Mouse (Mus musculus): ENCODE data around the gene Lamc3. TPM values are rescaled to one million over a fixed set of nuclear protein-coding genes. Genes with fewer than 3 reads are reported as not detected.

Gene Lamc3
- polyA plus RNA-seq, 1 experiment from 2014 or later: 0.60 TPM

GRCm38 (mm10) chr2:31962501-31963224, 75.6 kb downstream of the Lamc3 start:
- peak; percentile 72 for ATAC-seq
- 81% methylated on average over 8 of the region's 8 CpGs for WGBS
- H3K27ac ChIP-seq: peak overlapping the region; percentile 17; the same call in 1 of the 2 replicates

GRCm38 (mm10) chr2:31963491-31963890, 76.4 kb downstream of the Lamc3 start:
- H3K9ac ChIP-seq: no peak overlapping the region
- no peaks in the 10 kb centered on the region for H3K36me3 ChIP-seq
- peaks cover 4% of the 10 kb centered on the region; the same call in 1 of the 2 replicates for H3K4me1 ChIP-seq (replicated peaks)
- H3K4me2 ChIP-seq (replicated peaks): no peak overlapping the region
- 0 out of 2 replicates have a peak, but pooled peaks have one; percentile 27 for ATAC-seq
- 78% methylated on average over 7 of the region's 7 CpGs for WGBS
- H3K27ac ChIP-seq: no peak overlapping the region
- no peaks in the 10 kb centered on the region for H3K27me3 ChIP-seq (replicated peaks)
- no peak overlapping the region for H3K4me3 ChIP-seq (replicated peaks)
- H3K9me3 ChIP-seq: no peaks in the 10 kb centered on the region

More at GRCm38 (mm10) chr2:31962501-31963224, 75.6 kb downstream of the Lamc3 start:
- Histone ChIP-seq H3K9ac (no peak overlapping the region), H3K36me3 (no peaks in the 10 kb centered on the region), H3K4me2 (replicated peaks) (no peak overlapping the region), H3K27me3 (replicated peaks) (no peaks in the 10 kb centered on the region), H3K9me3 (no peaks in the 10 kb centered on the region), H3K4me1 (replicated peaks) (peaks cover 4% of the 10 kb centered on the region; the same call in 1 of the 2 replicates), H3K4me3 (replicated peaks) (no peak overlapping the region)

- WGBS: 80% methylated on average over 3 of the region's 3 CpGs
- no peak for ATAC-seq
- Histone ChIP-seq H3K27ac (no peak overlapping the region), H3K9ac (no peak overlapping the region), H3K36me3 (no peaks in the 10 kb centered on the region), H3K4me3 (replicated peaks) (no peak overlapping the region), H3K9me3 (no peaks in the 10 kb centered on the region), H3K4me2 (replicated peaks) (no peak overlapping the region), H3K27me3 (replicated peaks) (no peaks in the 10 kb centered on the region), H3K4me1 (replicated peaks) (peaks cover 4% of the 10 kb centered on the region; the same call in 1 of the 2 replicates)
These were observed 77.1 kb downstream of the Lamc3 start for GRCm38 (mm10) chr2:31964191-31964590.

- Histone ChIP-seq H3K9me3 (no peaks in the 10 kb centered on the region), H3K36me3 (no peaks in the 10 kb centered on the region), H3K27me3 (replicated peaks) (no peaks in the 10 kb centered on the region), H3K4me1 (replicated peaks) (peaks cover 4% of the 10 kb centered on the region; the same call in 1 of the 2 replicates), H3K4me3 (replicated peaks) (no peak overlapping the region), H3K4me2 (replicated peaks) (no peak overlapping the region), H3K27ac (no peak overlapping the region), H3K9ac (no peak overlapping the region)
- no peak for ATAC-seq
These were observed 78.0 kb downstream of the Lamc3 start for GRCm38 (mm10) chr2:31965110-31965509.

GRCm38 (mm10) chr2:31966801-31967200, 79.7 kb downstream of the Lamc3 start:
- no peaks in the 10 kb centered on the region for H3K9me3 ChIP-seq
- no peak overlapping the region for H3K9ac ChIP-seq
- no peak for ATAC-seq
- peaks cover 4% of the 10 kb centered on the region; the same call in 1 of the 2 replicates for H3K4me1 ChIP-seq (replicated peaks)
- H3K4me2 ChIP-seq (replicated peaks): no peak overlapping the region
- H3K36me3 ChIP-seq: no peaks in the 10 kb centered on the region
- WGBS: 60% methylated on average over 8 of the region's 8 CpGs
- no peak overlapping the region for H3K4me3 ChIP-seq (replicated peaks)
- H3K27ac ChIP-seq: no peak overlapping the region
- no peaks in the 10 kb centered on the region for H3K27me3 ChIP-seq (replicated peaks)

- Histone ChIP-seq H3K9ac (no peak overlapping the region), H3K9me3 (no peaks in the 10 kb centered on the region), H3K27ac (no peak overlapping the region), H3K4me1 (replicated peaks) (peaks cover 10% of the 10 kb centered on the region), H3K27me3 (replicated peaks) (no peaks in the 10 kb centered on the region), H3K4me2 (replicated peaks) (no peak overlapping the region), H3K4me3 (replicated peaks) (no peak overlapping the region), H3K36me3 (peaks cover 5% of the 10 kb centered on the region; the same call in 1 of the 2 replicates)
- ATAC-seq: no peak
- 84% methylated on average over 4 of the region's 4 CpGs for WGBS
These were observed 85.5 kb downstream of the Lamc3 start for GRCm38 (mm10) chr2:31972589-31972988.

GRCm38 (mm10) chr2:31974141-31974808, 87.2 kb downstream of the Lamc3 start, which contains the start of gene Nup214:
Gene Nup214, plus strand, starts transcription at chr2:31974436.
- peak within 1 kb of the TSS; percentile 63 for H3K4me3 ChIP-seq (replicated peaks)
- H3K27ac ChIP-seq: peak within 1 kb of the TSS; percentile 51
- peak within 1 kb of the TSS; percentile 76 for H3K4me2 ChIP-seq (replicated peaks)
- no peaks in the 10 kb centered on the region for H3K27me3 ChIP-seq (replicated peaks)
- H3K36me3 ChIP-seq: peaks cover 10% of the 10 kb centered on the region; the same call in 1 of the 2 replicates
- peaks cover 10% of the 10 kb centered on the region for H3K4me1 ChIP-seq (replicated peaks)
- WGBS: under 1% methylated on average over 60 of the region's 60 CpGs
- H3K9me3 ChIP-seq: no peaks in the 10 kb centered on the region
- H3K9ac ChIP-seq: peak within 1 kb of the TSS; percentile 71
- ATAC-seq: peak; percentile 100

GRCm38 (mm10) chr2:31974809-31975371, 87.8 kb downstream of the Lamc3 start:
- peak overlapping the region; percentile 63 for H3K4me3 ChIP-seq (replicated peaks)
- H3K36me3 ChIP-seq: peaks cover 13% of the 10 kb centered on the region; the same call in 1 of the 2 replicates
- no peaks in the 10 kb centered on the region for H3K9me3 ChIP-seq
- H3K27me3 ChIP-seq (replicated peaks): no peaks in the 10 kb centered on the region
- H3K9ac ChIP-seq: peak overlapping the region; percentile 71
- H3K4me1 ChIP-seq (replicated peaks): peaks cover 10% of the 10 kb centered on the region
- peak overlapping the region; percentile 76 for H3K4me2 ChIP-seq (replicated peaks)
- H3K27ac ChIP-seq: no peak overlapping the region
- no peak; the same call in 1 of the 2 replicates for ATAC-seq
- 8% methylated on average over 13 of the region's 13 CpGs for WGBS

- 87% methylated on average over 1 of the region's 1 CpGs for WGBS
These were observed 100.7 kb downstream of the Lamc3 start for GRCm38 (mm10) chr2:31987774-31988173.

GRCm38 (mm10) chr2:31990961-31991360, 103.9 kb downstream of the Lamc3 start:
- WGBS: 91% methylated on average over 4 of the region's 4 CpGs
- no peak overlapping the region for H3K4me2 ChIP-seq (replicated peaks)

More at GRCm38 (mm10) chr2:31987774-31988173, 100.7 kb downstream of the Lamc3 start:
- H3K36me3 ChIP-seq: peaks cover 61% of the 10 kb centered on the region
- no peaks in the 10 kb centered on the region for H3K9me3 ChIP-seq
- H3K4me3 ChIP-seq (replicated peaks): no peak overlapping the region
- no peak for ATAC-seq
- H3K9ac ChIP-seq: no peak overlapping the region
- no peak overlapping the region for H3K4me2 ChIP-seq (replicated peaks)
- H3K4me1 ChIP-seq (replicated peaks): no peaks in the 10 kb centered on the region
- no peaks in the 10 kb centered on the region for H3K27me3 ChIP-seq (replicated peaks)
- no peak overlapping the region for H3K27ac ChIP-seq

GRCm38 (mm10) chr2:31994896-31995295, 107.8 kb downstream of the Lamc3 start:
- H3K36me3 ChIP-seq: peaks cover 57% of the 10 kb centered on the region

More at GRCm38 (mm10) chr2:31990961-31991360, 103.9 kb downstream of the Lamc3 start:
- Histone ChIP-seq H3K9me3 (no peaks in the 10 kb centered on the region), H3K4me3 (replicated peaks) (no peak overlapping the region), H3K9ac (no peak overlapping the region), H3K4me1 (replicated peaks) (no peaks in the 10 kb centered on the region), H3K36me3 (peaks cover 58% of the 10 kb centered on the region), H3K27ac (no peak overlapping the region), H3K27me3 (replicated peaks) (no peaks in the 10 kb centered on the region)
- no peak for ATAC-seq

GRCm38 (mm10) chr2:31996060-31996459, 109.0 kb downstream of the Lamc3 start:
- ATAC-seq: no peak
- Histone ChIP-seq H3K9me3 (no peaks in the 10 kb centered on the region), H3K4me1 (replicated peaks) (no peaks in the 10 kb centered on the region), H3K36me3 (peaks cover 49% of the 10 kb centered on the region), H3K4me3 (replicated peaks) (no peak overlapping the region), H3K27me3 (replicated peaks) (no peaks in the 10 kb centered on the region), H3K9ac (no peak overlapping the region), H3K27ac (no peak overlapping the region), H3K4me2 (replicated peaks) (no peak overlapping the region)
- 93% methylated on average over 13 of the region's 13 CpGs for WGBS

More at GRCm38 (mm10) chr2:31994896-31995295, 107.8 kb downstream of the Lamc3 start:
- Histone ChIP-seq H3K9ac (no peak overlapping the region), H3K4me2 (replicated peaks) (no peak overlapping the region), H3K27me3 (replicated peaks) (no peaks in the 10 kb centered on the region), H3K4me1 (replicated peaks) (no peaks in the 10 kb centered on the region), H3K4me3 (replicated peaks) (no peak overlapping the region), H3K9me3 (no peaks in the 10 kb centered on the region), H3K27ac (no peak overlapping the region)
- no peak for ATAC-seq
- 87% methylated on average over 9 of the region's 9 CpGs for WGBS

All from intestine, embryonic 15.5 days (tissue).